ENCODE assay signal across 11 mouse cellular contexts in genomic region chr10:81519227-81519977, GRCm38 (mm10). TPM values are rescaled to one million over a fixed set of nuclear protein-coding genes. Genes with fewer than 3 reads are reported as not detected.
DNase-seq lines count a peak whose midpoint lies in the region; ATAC-seq and TF ChIP-seq lines count a peak whose summit lies in the region.
"Had no signal": no experiment of that assay in that cellular context is flagged by ENCODE, and none has a peak within 500 bp of the region (broad histone marks: within the 10 kb centered on the region; RNA-seq: fewer than 3 reads in every experiment).

No protein-coding gene starts in this region.

- H3K27ac ChIP-seq in lung, embryonic 15.5 days = peak overlapping the region; percentile 29; the same call in 1 of the 2 replicates
- H3K27ac ChIP-seq in bone marrow macrophage, adult 2 months (ENCODE audit: insufficient read depth, low read depth, low read length) = peak overlapping the region; percentile 91
- H3K27ac ChIP-seq in liver, embryonic 14.5 days = peak overlapping the region; percentile 38
- no peak overlapping the region for H3K27ac ChIP-seq in forebrain, embryonic 10.5 days
- no peak overlapping the region for H3K27ac ChIP-seq in heart, embryonic 10.5 days
- no peak overlapping the region for H3K27ac ChIP-seq in forebrain, postnatal 0 days (ENCODE audit: low read depth, low read length)
- H3K27ac ChIP-seq: midbrain, embryonic 12.5 days; neural tube, embryonic 12.5 days had no signal

- H3K9ac ChIP-seq in lung, embryonic 15.5 days = no peak overlapping the region
- no peak overlapping the region for H3K9ac ChIP-seq in liver, embryonic 14.5 days (replicated peaks)
- H3K9ac ChIP-seq in forebrain, postnatal 0 days = no peak overlapping the region
- H3K9ac ChIP-seq: midbrain, embryonic 12.5 days; neural tube, embryonic 12.5 days had no signal

- H3K36me3 ChIP-seq in lung, embryonic 15.5 days = no peaks in the 10 kb centered on the region
- H3K36me3 ChIP-seq in liver, embryonic 14.5 days (replicated peaks; ENCODE audit: control insufficient read depth, insufficient read depth, low read depth) = no peaks in the 10 kb centered on the region
- H3K36me3 ChIP-seq in forebrain, embryonic 10.5 days (replicated peaks) = no peaks in the 10 kb centered on the region
- H3K36me3 ChIP-seq in heart, embryonic 10.5 days = peaks cover 2% of the 10 kb centered on the region; the same call in 1 of the 2 replicates
- H3K36me3 ChIP-seq in forebrain, postnatal 0 days (ENCODE audit: insufficient read depth) = no peaks in the 10 kb centered on the region
- H3K36me3 ChIP-seq: midbrain, embryonic 12.5 days; neural tube, embryonic 12.5 days had no signal

- TF ChIP-seq CTCF in bone marrow macrophage, adult 2 months (IDR thresholded peaks at IDR 0.05; ENCODE audit: low read depth, low read length) = no peak
- TF ChIP-seq CTCF in liver, embryonic 14.5 days (IDR thresholded peaks at IDR 0.05; ENCODE audit: low read depth) = no peak
- TF ChIP-seq CTCF in forebrain, postnatal 0 days (IDR thresholded peaks at IDR 0.05; ENCODE audit: low read depth) = no peak

- no peak overlapping the region for H3K4me2 ChIP-seq in lung, embryonic 15.5 days
- H3K4me2 ChIP-seq in liver, embryonic 14.5 days (ENCODE audit: low read depth) = no peak overlapping the region; the same call in 1 of the 2 replicates
- no peak overlapping the region for H3K4me2 ChIP-seq in forebrain, postnatal 0 days (ENCODE audit: low read depth)
- H3K4me2 ChIP-seq: midbrain, embryonic 12.5 days; neural tube, embryonic 12.5 days had no signal

- TF ChIP-seq POLR2A in bone marrow macrophage, adult 2 months (IDR thresholded peaks at IDR 0.05; ENCODE audit: borderline replicate concordance, low read depth, low read length) = no peak

- 73% methylated on average over 6 of the region's 6 CpGs for WGBS in lung, embryonic 15.5 days
- WGBS in liver, embryonic 14.5 days (ENCODE audit: insufficient replicate concordance) = 6% methylated on average over 6 of the region's 6 CpGs
- 87% methylated on average over 6 of the region's 6 CpGs for WGBS in forebrain, embryonic 10.5 days
- WGBS in heart, embryonic 10.5 days = 63% methylated on average over 6 of the region's 6 CpGs
- WGBS in forebrain, postnatal 0 days = 89% methylated on average over 6 of the region's 6 CpGs

- 0 out of 2 replicates have a peak, but pooled peaks cover 6% of the 10 kb centered on the region for H3K4me1 ChIP-seq in lung, embryonic 15.5 days
- H3K4me1 ChIP-seq in bone marrow macrophage, adult 2 months (ENCODE audit: control insufficient read depth, insufficient read depth, low read length) = peaks cover 43% of the 10 kb centered on the region
- peaks cover 22 to 37% of the 10 kb centered on the region in 2 experiments for H3K4me1 ChIP-seq in liver, embryonic 14.5 days (replicated peaks; ENCODE audit: control insufficient read depth in 2 of 2, insufficient read depth in 2 of 2, low read length in 1 of 2)
- peaks cover 7% of the 10 kb centered on the region for H3K4me1 ChIP-seq in forebrain, embryonic 10.5 days
- H3K4me1 ChIP-seq in heart, embryonic 10.5 days = peaks cover 16% of the 10 kb centered on the region
- H3K4me1 ChIP-seq in forebrain, postnatal 0 days (ENCODE audit: insufficient read depth) = no peaks in the 10 kb centered on the region
- H3K4me1 ChIP-seq: midbrain, embryonic 12.5 days; neural tube, embryonic 12.5 days had no signal

- no peak overlapping the region for H3K4me3 ChIP-seq in lung, embryonic 15.5 days
- H3K4me3 ChIP-seq in bone marrow macrophage, adult 2 months (ENCODE audit: insufficient read depth, low read length) = peak overlapping the region; percentile 33
- H3K4me3 ChIP-seq in liver, embryonic 14.5 days (ENCODE audit: insufficient read depth in 1 of 2, low read depth in 2 of 2, low read length in 2 of 2) = no peak overlapping the region
- H3K4me3 ChIP-seq in forebrain, embryonic 10.5 days = no peak overlapping the region
- no peak overlapping the region; the same call in 1 of the 2 replicates for H3K4me3 ChIP-seq in heart, embryonic 10.5 days
- no peak overlapping the region for H3K4me3 ChIP-seq in forebrain, postnatal 0 days (ENCODE audit: low read depth, low read length)
- H3K4me3 ChIP-seq: midbrain, embryonic 12.5 days; neural tube, embryonic 12.5 days had no signal

- peak; percentile 78 for TF ChIP-seq EP300 in liver, embryonic 14.5 days (IDR thresholded peaks at IDR 0.05; ENCODE audit: low read depth)

- H3K9me3 ChIP-seq in lung, embryonic 15.5 days = no peaks in the 10 kb centered on the region
- H3K9me3 ChIP-seq in liver, embryonic 14.5 days (ENCODE audit: control insufficient read depth, low read length) = no peaks in the 10 kb centered on the region
- H3K9me3 ChIP-seq in forebrain, embryonic 10.5 days = 0 out of 2 replicates have a peak, but pooled peaks cover under 1% of the 10 kb centered on the region
- H3K9me3 ChIP-seq in heart, embryonic 10.5 days = no peaks in the 10 kb centered on the region
- H3K9me3 ChIP-seq in forebrain, postnatal 0 days (ENCODE audit: low read length) = no peaks in the 10 kb centered on the region
- H3K9me3 ChIP-seq: neural tube, embryonic 12.5 days had no signal

- H3K27me3 ChIP-seq in lung, embryonic 15.5 days = no peaks in the 10 kb centered on the region
- H3K27me3 ChIP-seq in liver, embryonic 14.5 days (ENCODE audit: control insufficient read depth, insufficient read depth, low read length) = no peaks in the 10 kb centered on the region
- peaks cover 27% of the 10 kb centered on the region for H3K27me3 ChIP-seq in forebrain, embryonic 10.5 days (ENCODE audit: poor library complexity, severe bottlenecking)
- peaks cover 10% of the 10 kb centered on the region; the same call in 1 of the 2 replicates for H3K27me3 ChIP-seq in heart, embryonic 10.5 days (ENCODE audit: insufficient read depth, poor library complexity, severe bottlenecking)
- no peaks in the 10 kb centered on the region for H3K27me3 ChIP-seq in forebrain, postnatal 0 days (ENCODE audit: insufficient read depth, low read length)

- DNase-seq in lung, postnatal 25 days (ENCODE audit: low spot score) = no peak
- DNase-seq in liver, embryonic 14.5 days (ENCODE audit: low read depth in 3 of 3, low spot score in 3 of 3) = peak in 1 of 3 experiments; percentile 47
- no peak for DNase-seq in forebrain, embryonic 10.5 days (ENCODE audit: extremely low spot score, low spot score)
- DNase-seq in heart, embryonic 10.5 days (ENCODE audit: low spot score) = no peak
- DNase-seq in forebrain, postnatal 0 days = no peak

- no peak; the same call in 1 of the 2 replicates for ATAC-seq in lung, embryonic 15.5 days (ENCODE audit: borderline replicate concordance, extremely low read depth, low FRiP score, low TSS enrichment)
- ATAC-seq in liver, embryonic 14.5 days (ENCODE audit: insufficient read depth) = peak; percentile 78
- peak; percentile 25; the same call in 1 of the 2 replicates for ATAC-seq in neutrophil, adult 5-6 weeks (ENCODE audit: extremely low read depth, insufficient number of reproducible peaks, low FRiP score, poor library complexity, severe bottlenecking)
- no peak for ATAC-seq in forebrain, postnatal 0 days
- ATAC-seq: forebrain, embryonic 16.5 days had no signal

RNA-seq across cellular contexts. Expression of gene Gna15, which starts 4.6 kb away (rescaled TPM):
- 1.7 and 1.8 TPM in 2 replicates for polyA plus RNA-seq in lung, embryonic 15.5 days (2015; fragmentation: Nextera tagmentation; extraction: Ambion mirVana)
- 23.5 and 24.2 TPM in 2 replicates for polyA plus RNA-seq in bone marrow macrophage, adult 2 months (2012; ENCODE audit: insufficient read depth, insufficient read length, missing spikeins)
- 4.2 and 4.6 TPM in 2 replicates for polyA plus RNA-seq in liver, embryonic 14.5 days (2012; rRNA removed)
- polyA plus RNA-seq in liver, embryonic 14.5 days (2014; fragmentation: Nextera tagmentation; extraction: Ambion mirVana) = 3.2 and 4.7 TPM in 2 replicates
- 12.6 and 13.4 TPM in 2 replicates for total RNA-seq in neutrophil, adult 5-6 weeks (2017)
- 0.84 and 1.1 TPM in 2 replicates for polyA plus RNA-seq in forebrain, embryonic 10.5 days (2016; fragmentation: Nextera tagmentation; extraction: Ambion mirVana)
- polyA plus RNA-seq in heart, embryonic 10.5 days (2016; fragmentation: Nextera tagmentation; extraction: Ambion mirVana) = 2.8 and 4.8 TPM in 2 replicates
- 1.3 and 1.5 TPM in 2 replicates for total RNA-seq in forebrain, postnatal 0 days (2014; rRNA removed)
- polyA plus RNA-seq in forebrain, postnatal 0 days (2015; fragmentation: Nextera tagmentation; extraction: Ambion mirVana) = 1.3 and 1.6 TPM in 2 replicates

RNA-seq across cellular contexts. Expression of gene S1pr4, which starts 19.5 kb away (rescaled TPM):
- 2.5 and 3.6 TPM in 2 replicates for polyA plus RNA-seq in lung, embryonic 15.5 days (2015; fragmentation: Nextera tagmentation; extraction: Ambion mirVana)
- 0.46 TPM in 1 of 2 replicates, not detected in the other for polyA plus RNA-seq in bone marrow macrophage, adult 2 months (2012; ENCODE audit: insufficient read depth, insufficient read length, missing spikeins)
- 1.5 and 1.8 TPM in 2 replicates for polyA plus RNA-seq in liver, embryonic 14.5 days (2012; rRNA removed)
- 1.4 and 1.5 TPM in 2 replicates for polyA plus RNA-seq in liver, embryonic 14.5 days (2014; fragmentation: Nextera tagmentation; extraction: Ambion mirVana)
- 61.1 and 63.1 TPM in 2 replicates for total RNA-seq in neutrophil, adult 5-6 weeks (2017)
- 0.32 and 0.33 TPM in 2 replicates for polyA plus RNA-seq in forebrain, embryonic 10.5 days (2016; fragmentation: Nextera tagmentation; extraction: Ambion mirVana)
- polyA plus RNA-seq in heart, embryonic 10.5 days (2016; fragmentation: Nextera tagmentation; extraction: Ambion mirVana) = 0.46 and 0.83 TPM in 2 replicates
- 0.38 TPM in 1 of 2 replicates, not detected in the other for total RNA-seq in forebrain, postnatal 0 days (2014; rRNA removed)
- 0.31 and 0.39 TPM in 2 replicates for polyA plus RNA-seq in forebrain, postnatal 0 days (2015; fragmentation: Nextera tagmentation; extraction: Ambion mirVana)

RNA-seq across cellular contexts. Expression of gene Ncln, which starts 23.2 kb away (rescaled TPM):
- 81.8 and 82.8 TPM in 2 replicates for polyA plus RNA-seq in lung, embryonic 15.5 days (2015; fragmentation: Nextera tagmentation; extraction: Ambion mirVana)
- polyA plus RNA-seq in bone marrow macrophage, adult 2 months (2012; ENCODE audit: insufficient read depth, insufficient read length, missing spikeins) = 37.9 and 40.9 TPM in 2 replicates
- polyA plus RNA-seq in liver, embryonic 14.5 days (2012; rRNA removed) = 55.7 and 71.3 TPM in 2 replicates
- 23.7 and 29.4 TPM in 2 replicates for polyA plus RNA-seq in liver, embryonic 14.5 days (2014; fragmentation: Nextera tagmentation; extraction: Ambion mirVana)
- total RNA-seq in neutrophil, adult 5-6 weeks (2017) = 148 and 149 TPM in 2 replicates
- 88.2 and 90.4 TPM in 2 replicates for polyA plus RNA-seq in forebrain, embryonic 10.5 days (2016; fragmentation: Nextera tagmentation; extraction: Ambion mirVana)
- polyA plus RNA-seq in heart, embryonic 10.5 days (2016; fragmentation: Nextera tagmentation; extraction: Ambion mirVana) = 75.3 and 86.1 TPM in 2 replicates
- 83.3 and 105 TPM in 2 replicates for total RNA-seq in forebrain, postnatal 0 days (2014; rRNA removed)
- 57.1 and 65.0 TPM in 2 replicates for polyA plus RNA-seq in forebrain, postnatal 0 days (2015; fragmentation: Nextera tagmentation; extraction: Ambion mirVana)

RNA-seq across cellular contexts. Expression of gene Gna11, which starts 25.6 kb away (rescaled TPM):
- polyA plus RNA-seq in lung, embryonic 15.5 days (2015; fragmentation: Nextera tagmentation; extraction: Ambion mirVana) = 72.7 and 74.2 TPM in 2 replicates
- polyA plus RNA-seq in bone marrow macrophage, adult 2 months (2012; ENCODE audit: insufficient read depth, insufficient read length, missing spikeins) = 10.1 and 10.5 TPM in 2 replicates
- polyA plus RNA-seq in liver, embryonic 14.5 days (2012; rRNA removed) = 14.8 and 17.0 TPM in 2 replicates
- 17.3 and 17.4 TPM in 2 replicates for polyA plus RNA-seq in liver, embryonic 14.5 days (2014; fragmentation: Nextera tagmentation; extraction: Ambion mirVana)
- total RNA-seq in neutrophil, adult 5-6 weeks (2017) = 13.5 and 27.0 TPM in 2 replicates
- polyA plus RNA-seq in forebrain, embryonic 10.5 days (2016; fragmentation: Nextera tagmentation; extraction: Ambion mirVana) = 73.4 and 77.2 TPM in 2 replicates
- polyA plus RNA-seq in heart, embryonic 10.5 days (2016; fragmentation: Nextera tagmentation; extraction: Ambion mirVana) = 73.2 and 79.1 TPM in 2 replicates
- total RNA-seq in forebrain, postnatal 0 days (2014; rRNA removed) = 110 and 114 TPM in 2 replicates
- 126 and 133 TPM in 2 replicates for polyA plus RNA-seq in forebrain, postnatal 0 days (2015; fragmentation: Nextera tagmentation; extraction: Ambion mirVana)

RNA-seq across cellular contexts. Expression of gene Celf5, which starts 36.9 kb away (rescaled TPM):
- 0.34 and 0.42 TPM in 2 replicates for polyA plus RNA-seq in lung, embryonic 15.5 days (2015; fragmentation: Nextera tagmentation; extraction: Ambion mirVana)
- polyA plus RNA-seq in bone marrow macrophage, adult 2 months (2012; ENCODE audit: insufficient read depth, insufficient read length, missing spikeins) = not detected in 2 replicates
- 0.02 and 0.32 TPM in 2 replicates for polyA plus RNA-seq in liver, embryonic 14.5 days (2012; rRNA removed)
- polyA plus RNA-seq in liver, embryonic 14.5 days (2014; fragmentation: Nextera tagmentation; extraction: Ambion mirVana) = not detected in 2 replicates
- total RNA-seq in neutrophil, adult 5-6 weeks (2017) = not detected in 2 replicates
- polyA plus RNA-seq in forebrain, embryonic 10.5 days (2016; fragmentation: Nextera tagmentation; extraction: Ambion mirVana) = 3.1 and 5.6 TPM in 2 replicates
- 0.10 and 0.18 TPM in 2 replicates for polyA plus RNA-seq in heart, embryonic 10.5 days (2016; fragmentation: Nextera tagmentation; extraction: Ambion mirVana)
- 122 and 166 TPM in 2 replicates for total RNA-seq in forebrain, postnatal 0 days (2014; rRNA removed)
- polyA plus RNA-seq in forebrain, postnatal 0 days (2015; fragmentation: Nextera tagmentation; extraction: Ambion mirVana) = 59.9 and 71.3 TPM in 2 replicates

Comparison
In these comparisons a context has a peak if more than half of its experiments do, and no peak if none do; other contexts are left out.
1. ATAC-seq: peak in liver, embryonic 14.5 days (single experiment) and neutrophil, adult 5-6 weeks (single experiment); none in lung, embryonic 15.5 days (single experiment) and forebrain, postnatal 0 days (single experiment).
2. H3K27ac ChIP-seq: peak in lung, embryonic 15.5 days (single experiment), bone marrow macrophage, adult 2 months (single experiment) and liver, embryonic 14.5 days (single experiment); none in forebrain, embryonic 10.5 days (single experiment), heart, embryonic 10.5 days (single experiment) and forebrain, postnatal 0 days (single experiment).